Mouse (Mus musculus) olfactory bulb, adult 2 months (tissue): ENCODE results near the gene Msrb1.

Source experiments
- CTCF ChIP-seq: fragments of 200-500 bp; IDR thresholded peaks from 2 replicates; pipeline ENCODE4 v1.5.1; 2012; ENCODE audit warnings: low read depth, mild to moderate bottlenecking, low read length, moderate library complexity; ENCODE audit not compliant: insufficient read depth
- POLR2A ChIP-seq: fragments of 200-500 bp; IDR thresholded peaks from 2 replicates; pipeline ENCODE4 v1.6.1; 2012; ENCODE audit warnings: mild to moderate bottlenecking, low read depth, low read length, moderate library complexity; ENCODE audit not compliant: insufficient read depth

GRCm38 (mm10) chr17:24723122-24723880 lies 13.1 kb upstream of the Msrb1 start:
- TF ChIP-seq CTCF (no peak), POLR2A (no peak)
